Mouse (Mus musculus): ENCODE measurements around the gene Pzp.

GRCm38 (mm10) chr6:128494646-128495331 is 31.7 kb downstream of the Pzp start:
- TF ChIP-seq CTCF (IDR thresholded peaks at IDR 0.05; ENCODE audit: control insufficient read depth, insufficient read depth, insufficient read length) (no peak), CEBPB (IDR thresholded peaks at IDR 0.05; ENCODE audit: low read depth) (no peak), USF1 (IDR thresholded peaks at IDR 0.05; ENCODE audit: low read depth) (no peak)
